ENCODE assay signal across 8 mouse cellular contexts in the genomic region with DNA sequence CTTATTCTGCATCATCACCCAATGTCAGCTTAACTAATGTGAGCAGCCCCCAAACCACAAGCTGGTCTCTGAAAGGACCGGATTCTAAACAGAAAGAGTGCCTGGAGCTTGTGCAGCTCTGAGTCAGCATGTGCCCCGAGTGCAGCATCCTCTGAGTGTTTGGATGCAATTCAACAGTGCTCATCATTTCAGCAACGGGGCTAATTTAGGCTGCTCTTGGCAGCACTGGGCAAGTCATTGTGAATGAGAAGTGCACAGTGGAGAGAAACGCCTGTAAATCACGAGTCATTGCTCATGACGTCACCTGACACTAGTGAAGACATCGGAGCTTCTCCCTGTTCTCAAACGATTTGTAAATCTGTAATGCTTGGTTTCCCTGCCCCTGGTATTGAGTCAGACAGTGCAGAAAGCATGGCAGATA. TPM values are rescaled to one million over a fixed set of nuclear protein-coding genes. Genes with fewer than 3 reads are reported as not detected.
DNase-seq lines count a peak whose midpoint lies in the region; ATAC-seq lines count a peak whose summit lies in the region.

No protein-coding gene starts in this region.

- H3K4me1 ChIP-seq in heart, embryonic 13.5 days, result peaks cover 32% of the 10 kb centered on the region
- H3K4me1 ChIP-seq in hindbrain, embryonic 12.5 days, result no peaks in the 10 kb centered on the region
- H3K4me1 ChIP-seq in midbrain, embryonic 10.5 days, result no peaks in the 10 kb centered on the region

- DNase-seq in gastrocnemius, adult 18-20 months (ENCODE audit: low spot score), result peak; percentile 75
- DNase-seq in gastrocnemius, postnatal 4 days (ENCODE audit: low spot score in 2 of 2), result no peak
- DNase-seq in T-cell, adult 2 months (ENCODE audit: low spot score), result peak; percentile 49
- peak; percentile 50 to 92 for DNase-seq in left cerebral cortex, postnatal 25 days (ENCODE audit: low spot score in 2 of 2)
- no peak for DNase-seq in testis, postnatal 10 days (ENCODE audit: low spot score)
- no peak for DNase-seq in midbrain, embryonic 10.5 days (ENCODE audit: low spot score)

- peak overlapping the region; percentile 40; the same call in 1 of the 2 replicates for H3K9ac ChIP-seq in heart, embryonic 13.5 days
- H3K9ac ChIP-seq in hindbrain, embryonic 12.5 days, result no peak overlapping the region

- peak overlapping the region; percentile 44 for H3K27ac ChIP-seq in heart, embryonic 13.5 days (replicated peaks)
- H3K27ac ChIP-seq in hindbrain, embryonic 12.5 days, result no peak overlapping the region
- H3K27ac ChIP-seq in midbrain, embryonic 10.5 days (replicated peaks), result no peak overlapping the region

- no peaks in the 10 kb centered on the region for H3K9me3 ChIP-seq in heart, embryonic 13.5 days
- H3K9me3 ChIP-seq in hindbrain, embryonic 12.5 days (replicated peaks), result no peaks in the 10 kb centered on the region
- H3K9me3 ChIP-seq in midbrain, embryonic 10.5 days (replicated peaks), result no peaks in the 10 kb centered on the region

- no peak overlapping the region for H3K4me2 ChIP-seq in heart, embryonic 13.5 days
- H3K4me2 ChIP-seq in hindbrain, embryonic 12.5 days (replicated peaks), result no peak overlapping the region

- WGBS in heart, embryonic 13.5 days, result 62% methylated on average over 8 of the region's 8 CpGs
- WGBS in hindbrain, embryonic 12.5 days, result 88% methylated on average over 8 of the region's 8 CpGs
- WGBS in midbrain, embryonic 10.5 days, result 93% methylated on average over 8 of the region's 8 CpGs

- peaks cover 95% of the 10 kb centered on the region for H3K36me3 ChIP-seq in heart, embryonic 13.5 days
- peaks cover 87% of the 10 kb centered on the region for H3K36me3 ChIP-seq in hindbrain, embryonic 12.5 days
- H3K36me3 ChIP-seq in midbrain, embryonic 10.5 days, result peaks cover 97% of the 10 kb centered on the region

- no peak for ATAC-seq in heart, embryonic 13.5 days (ENCODE audit: extremely low read depth, insufficient number of reproducible peaks, low FRiP score, low TSS enrichment)
- ATAC-seq in hindbrain, embryonic 12.5 days (ENCODE audit: low FRiP score), result no peak

- intact Hi-C loops in left cerebral cortex, postnatal 25 days (cut with DNase I), result loop anchor here (5.0 kb wide), 1 partner anchor 94 kb away; no protein-coding TSS in a partner anchor

- H3K27me3 ChIP-seq in heart, embryonic 13.5 days (replicated peaks), result no peaks in the 10 kb centered on the region
- H3K27me3 ChIP-seq in hindbrain, embryonic 12.5 days, result no peaks in the 10 kb centered on the region
- H3K27me3 ChIP-seq in midbrain, embryonic 10.5 days (ENCODE audit: low read depth, poor library complexity, severe bottlenecking), result no peaks in the 10 kb centered on the region

- no peak overlapping the region for H3K4me3 ChIP-seq in heart, embryonic 13.5 days
- H3K4me3 ChIP-seq in hindbrain, embryonic 12.5 days, result no peak overlapping the region
- H3K4me3 ChIP-seq in midbrain, embryonic 10.5 days, result no peak overlapping the region

RNA-seq across cellular contexts. Expression of gene Fam78a, which starts 46.0 kb away (rescaled TPM):
- total RNA-seq in gastrocnemius, adult 18-20 months (2021), result 10 to 100 TPM; 12.5 to 21.2 TPM
- total RNA-seq in gastrocnemius, postnatal 4 days (2021), result 10 to 100 TPM; 28.7 to 30.0 TPM
- 29.3 and 32.8 TPM in 2 replicates for polyA plus RNA-seq in heart, embryonic 13.5 days (2015; fragmentation: Nextera tagmentation; extraction: Ambion mirVana)
- 1 to 10 TPM; 4.2 to 6.6 TPM for total RNA-seq in left cerebral cortex, postnatal 25 days (2021)
- 1.8 and 2.4 TPM in 2 replicates for polyA plus RNA-seq in hindbrain, embryonic 12.5 days (2016; fragmentation: Nextera tagmentation; extraction: Ambion mirVana)
- polyA plus RNA-seq in midbrain, embryonic 10.5 days (2016; fragmentation: Nextera tagmentation; extraction: Ambion mirVana), result 1.3 and 1.6 TPM in 2 replicates

RNA-seq across cellular contexts. Expression of gene Plpp7, which starts 56.7 kb away (rescaled TPM):
- total RNA-seq in gastrocnemius, adult 18-20 months (2021), result 100 to 1,000 TPM; 105 to 121 TPM
- 10 to 100 TPM; 71.5 to 76.7 TPM for total RNA-seq in gastrocnemius, postnatal 4 days (2021)
- polyA plus RNA-seq in heart, embryonic 13.5 days (2015; fragmentation: Nextera tagmentation; extraction: Ambion mirVana), result 13.9 and 14.2 TPM in 2 replicates
- 10 to 100 TPM; 27.6 to 28.0 TPM for total RNA-seq in left cerebral cortex, postnatal 25 days (2021)
- polyA plus RNA-seq in hindbrain, embryonic 12.5 days (2016; fragmentation: Nextera tagmentation; extraction: Ambion mirVana), result 11.1 and 11.5 TPM in 2 replicates
- polyA plus RNA-seq in midbrain, embryonic 10.5 days (2016; fragmentation: Nextera tagmentation; extraction: Ambion mirVana), result 7.1 and 7.8 TPM in 2 replicates

Comparison
In these comparisons a context has a peak if more than half of its experiments do, and no peak if none do; other contexts are left out.
1. DNase-seq: peak in gastrocnemius, adult 18-20 months (single experiment), T-cell, adult 2 months (single experiment) and left cerebral cortex, postnatal 25 days (2 of 2); none in gastrocnemius, postnatal 4 days (0 of 2), testis, postnatal 10 days (single experiment) and midbrain, embryonic 10.5 days (single experiment).